Mouse (Mus musculus) CH12.LX (cell line): Measurements from ENCODE around the gene Ppil2. TPM values are rescaled to one million over a fixed set of nuclear protein-coding genes. Genes with fewer than 3 reads are reported as not detected.

Experiments used
- DNase-seq: peaks from one replicate; pipeline ENCODE4 v3.0.0-alpha.2; 2013; ENCODE audit errors: extremely low read depth
- H3K27ac ChIP-seq: 2 replicates; pipeline ENCODE4 v1.5.1; 2012; ENCODE audit warnings: low read depth, mild to moderate bottlenecking, control low read depth, moderate library complexity; ENCODE audit not compliant: insufficient read depth
- H3K27me3 ChIP-seq: replicated peaks from 2 replicates; pipeline ENCODE3; 2012; ENCODE audit warnings: inconsistent platforms
- H3K36me3 ChIP-seq, 2 experiments: replicated peaks in 1 of 2; 2 replicates each; pipeline versions ENCODE3 to v1.6.1; 2012; ENCODE audit warnings: inconsistent platforms in 1 of 2, low read length in 1 of 2, mild to moderate bottlenecking in 1 of 2, mixed read lengths in 1 of 2, moderate library complexity in 1 of 2; ENCODE audit not compliant: control insufficient read depth in 1 of 2, insufficient read depth in 1 of 2
- H3K4me1 ChIP-seq, 2 experiments: 2 replicates each; pipeline ENCODE4 v1.6.1; 2012; ENCODE audit warnings: inconsistent platforms in 1 of 2, moderate library complexity in 1 of 2; ENCODE audit not compliant: insufficient read depth in 2 of 2, control insufficient read depth in 1 of 2
- H3K4me2 ChIP-seq: 2 replicates; pipeline ENCODE4 v1.6.1; 2012; ENCODE audit warnings: low read depth, mild to moderate bottlenecking, control low read depth; ENCODE audit not compliant: poor library complexity, insufficient read depth, severe bottlenecking
- H3K4me3 ChIP-seq, 3 experiments: fragments of 150-350 bp in 1 of 3; sonication (generic) in 1 of 3; replicated peaks in 1 of 3; 2 replicates each; pipeline versions ENCODE3 to v1.5.1; 2011 to 2012; ENCODE audit warnings: low read depth in 2 of 3, low read length in 2 of 3, mild to moderate bottlenecking in 2 of 3, moderate library complexity in 2 of 3, control low read depth in 1 of 3, improper control_type of control experiment in 1 of 3, inconsistent platforms in 1 of 3, mixed read lengths in 1 of 3; ENCODE audit not compliant: poor library complexity in 1 of 3
- H3K79me2 ChIP-seq: replicated peaks from 2 replicates; pipeline ENCODE4 v1.6.1; 2012; ENCODE audit warnings: mild to moderate bottlenecking, moderate library complexity; ENCODE audit not compliant: control insufficient read depth, poor library complexity, insufficient read depth, severe bottlenecking; ENCODE audit errors: extremely low read depth
- H3K9ac ChIP-seq: 2 replicates; pipeline ENCODE4 v1.6.1; 2012; ENCODE audit warnings: low read depth, mild to moderate bottlenecking, control low read depth, moderate library complexity; ENCODE audit not compliant: insufficient read depth
- H3K9me3 ChIP-seq: replicated peaks from 2 replicates; pipeline ENCODE3; 2012; ENCODE audit warnings: low read length, inconsistent platforms, mixed read lengths
- BHLHE40 ChIP-seq: IDR thresholded peaks from 2 replicates; pipeline ENCODE4 v1.6.1; 2011; ENCODE audit warnings: mild to moderate bottlenecking, low read depth, low read length, improper control_type of control experiment
- CHD1 ChIP-seq: IDR thresholded peaks from 2 replicates; pipeline ENCODE4 v1.6.1; 2012; ENCODE audit warnings: low read depth, low read length, improper control_type of control experiment, inconsistent platforms
- CTCF ChIP-seq, 2 experiments: IDR thresholded peaks in 1 of 2; conservative IDR thresholded peaks in 1 of 2; 2 replicates each; pipeline ENCODE4 v1.5.1; 2011 to 2012; ENCODE audit warnings: low read depth in 2 of 2, low read length in 2 of 2, improper control_type of control experiment in 1 of 2, inconsistent platforms in 1 of 2, mild to moderate bottlenecking in 1 of 2, moderate library complexity in 1 of 2
- ELF1 ChIP-seq: IDR thresholded peaks from 2 replicates; pipeline ENCODE4 v1.6.1; 2014; ENCODE audit warnings: low read depth, mild to moderate bottlenecking, inconsistent platforms, low read length, improper control_type of control experiment
- MAX ChIP-seq: IDR thresholded peaks from 2 replicates; pipeline ENCODE4 v1.6.1; 2011; ENCODE audit warnings: low read length, improper control_type of control experiment
- MAZ ChIP-seq: IDR thresholded peaks from 2 replicates; pipeline ENCODE4 v1.6.1; 2012; ENCODE audit warnings: low read depth, mild to moderate bottlenecking, inconsistent platforms, low read length, improper control_type of control experiment, moderate library complexity
- MYC ChIP-seq: IDR thresholded peaks from 2 replicates; pipeline ENCODE4 v1.6.1; 2011; ENCODE audit warnings: low read depth, mild to moderate bottlenecking, improper control_type of control experiment, low read length
- SIN3A ChIP-seq: IDR thresholded peaks from 2 replicates; pipeline ENCODE4 v1.6.1; 2012; ENCODE audit warnings: low read length, improper control_type of control experiment, inconsistent platforms
- dilution Hi-C: fragments of 300-500 bp; cut with MboI; formaldehyde crosslinking; loops from 2 replicates; pipeline ENCODE4 v1.14.3; 2020; ENCODE audit warnings: low sequenced_read_pairs; ENCODE audit not compliant: extremely low pct_unique_long_range_greater_than_20kb, extremely low pct_ligation_motif_present
- in situ Hi-C: fragments of 300-500 bp; cut with MboI; formaldehyde crosslinking; loops from 3 replicates; pipeline ENCODE4 v1.14.3; 2019; ENCODE audit warnings: low sequenced_read_pairs, low pct_ligation_motif_present, low pct_unique_long_range_greater_than_20kb, mixed read lengths
- polyA plus RNA-seq: library from polyadenylated mRNA; unstranded; fragments of >175 nt; gene quantifications from 2 replicates; pipeline ENCODE4 v1.2.1, GENCODE M21; 2012; ENCODE audit warnings: low read depth; ENCODE audit not compliant: insufficient read length
- total RNA-seq, 2 experiments: library from RNA; depleted of rRNA; stranded (reverse); fragments of 300-350 nt in 1 of 2; fragments of >200 nt in 1 of 2; gene quantifications; 2 replicates each; pipeline ENCODE4 v1.2.3; 2012 to 2014

Gene Ppil2
- total and polyA plus RNA-seq, 3 experiments: 82.9 to 102 (median 90.1) TPM

DNA sequence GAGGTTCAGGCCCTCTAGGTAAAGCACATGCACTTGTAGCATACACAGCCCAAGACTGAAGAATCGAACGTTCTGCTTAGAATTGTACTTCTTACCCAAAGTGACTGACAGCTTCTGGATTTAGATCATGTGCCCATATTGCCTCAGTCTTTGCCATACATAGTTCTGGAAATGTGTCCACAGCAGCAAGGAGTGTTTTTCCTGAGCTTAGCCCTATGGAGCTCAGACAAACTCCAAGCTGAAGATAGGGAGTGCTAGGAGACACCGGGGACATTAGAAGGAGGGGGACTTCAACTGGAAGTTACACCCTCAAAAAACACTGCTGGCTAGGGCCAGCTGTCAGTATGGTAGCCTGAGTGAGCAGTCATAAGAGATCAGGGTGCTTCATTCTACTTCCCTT lies 70.3 kb downstream of the Ppil2 start:
- in situ Hi-C loops: no loop called here

More for the DNA sequence above, 70.3 kb downstream of the Ppil2 start:
- no peak for DNase-seq
- Histone ChIP-seq H3K4me2 (no peak overlapping the region), H3K27me3 (no peaks in the 10 kb centered on the region), H3K4me1 (peaks cover 0 to 23% of the 10 kb centered on the region in 2 experiments; a peak in 3 of 4 replicates), H3K9ac (no peak overlapping the region), H3K79me2 (no peaks in the 10 kb centered on the region)
- dilution Hi-C loops: no loop called here
- TF ChIP-seq CTCF (conservative IDR thresholded peaks at IDR 0.05 in 1 of 2, IDR thresholded peaks at IDR 0.05 in 1 of 2; ENCODE audit: low read depth in 2 of 2, low read length in 2 of 2) (no peak), MYC (no peak), MAX (no peak), BHLHE40 (no peak), CHD1 (no peak), ELF1 (no peak), SIN3A (no peak), MAZ (no peak)
- TF ChIP-seq, all 38 proteins: peak for 0
- no peak overlapping the region for H3K27ac ChIP-seq
- H3K36me3 ChIP-seq: peaks cover 82 to 97% of the 10 kb centered on the region in 2 experiments
- H3K9me3 ChIP-seq: no peaks in the 10 kb centered on the region
- no peak overlapping the region for H3K4me3 ChIP-seq

Other genes with a start within 250 kb of the Ppil2 start
- gene Igll1, start 247.3 kb downstream of the Ppil2 start, total RNA-seq (2012; rRNA removed): not detected in 2 replicates
- gene Igll1, start 247.3 kb downstream of the Ppil2 start, total RNA-seq (2014; rRNA removed): not detected in 2 replicates
- not detected in 2 replicates for gene Igll1, start 247.3 kb downstream of the Ppil2 start, polyA plus RNA-seq
- 61.8 and 64.9 TPM in 2 replicates for gene Top3b, start 240.5 kb downstream of the Ppil2 start, total RNA-seq (2012; rRNA removed)
- 50.7 and 56.7 TPM in 2 replicates for gene Top3b, start 240.5 kb downstream of the Ppil2 start, total RNA-seq (2014; rRNA removed)
- gene Top3b, start 240.5 kb downstream of the Ppil2 start, polyA plus RNA-seq: 76.3 and 88.4 TPM in 2 replicates
- gene Vpreb1, start 240.4 kb downstream of the Ppil2 start, total RNA-seq (2012; rRNA removed): 0.55 and 1.0 TPM in 2 replicates
- gene Vpreb1, start 240.4 kb downstream of the Ppil2 start, total RNA-seq (2014; rRNA removed): not detected in 2 replicates
- gene Vpreb1, start 240.4 kb downstream of the Ppil2 start, polyA plus RNA-seq: 0.64 and 0.97 TPM in 2 replicates
- gene Ppm1f, start 214.8 kb downstream of the Ppil2 start, total RNA-seq (2012; rRNA removed): 37.7 and 48.0 TPM in 2 replicates
- 43.2 TPM in 2 replicates for gene Ppm1f, start 214.8 kb downstream of the Ppil2 start, total RNA-seq (2014; rRNA removed)
- 47.5 and 51.4 TPM in 2 replicates for gene Ppm1f, start 214.8 kb downstream of the Ppil2 start, polyA plus RNA-seq
- gene Mapk1, start 127.9 kb downstream of the Ppil2 start, total RNA-seq (2012; rRNA removed): 162 and 190 TPM in 2 replicates
- 317 and 322 TPM in 2 replicates for gene Mapk1, start 127.9 kb downstream of the Ppil2 start, total RNA-seq (2014; rRNA removed)
- 234 and 244 TPM in 2 replicates for gene Mapk1, start 127.9 kb downstream of the Ppil2 start, polyA plus RNA-seq
- gene Ypel1, start 41.6 kb downstream of the Ppil2 start, total RNA-seq (2012; rRNA removed): 1.3 and 1.5 TPM in 2 replicates
- 0.21 TPM in 1 of 2 replicates, not detected in the other for gene Ypel1, start 41.6 kb downstream of the Ppil2 start, total RNA-seq (2014; rRNA removed)
- 0.56 and 0.83 TPM in 2 replicates for gene Ypel1, start 41.6 kb downstream of the Ppil2 start, polyA plus RNA-seq
- 21.0 and 27.5 TPM in 2 replicates for gene 2610318N02Rik, start 13.9 kb upstream of the Ppil2 start, total RNA-seq (2012; rRNA removed)
- gene 2610318N02Rik, start 13.9 kb upstream of the Ppil2 start, total RNA-seq (2014; rRNA removed): 33.3 and 33.8 TPM in 2 replicates
- gene 2610318N02Rik, start 13.9 kb upstream of the Ppil2 start, polyA plus RNA-seq: 71.1 and 78.4 TPM in 2 replicates
- 235 and 348 TPM in 2 replicates for gene Sdf2l1, start 21.1 kb upstream of the Ppil2 start, total RNA-seq (2012; rRNA removed)
- 159 and 168 TPM in 2 replicates for gene Sdf2l1, start 21.1 kb upstream of the Ppil2 start, total RNA-seq (2014; rRNA removed)
- gene Sdf2l1, start 21.1 kb upstream of the Ppil2 start, polyA plus RNA-seq: 159 and 165 TPM in 2 replicates
- gene Ydjc, start 33.4 kb upstream of the Ppil2 start, total RNA-seq (2012; rRNA removed): 68.0 and 70.9 TPM in 2 replicates
- 48.9 and 54.3 TPM in 2 replicates for gene Ydjc, start 33.4 kb upstream of the Ppil2 start, total RNA-seq (2014; rRNA removed)
- 63.4 and 65.3 TPM in 2 replicates for gene Ydjc, start 33.4 kb upstream of the Ppil2 start, polyA plus RNA-seq
- gene Ccdc116, start 36.0 kb upstream of the Ppil2 start, total RNA-seq (2012; rRNA removed): 4.4 and 6.4 TPM in 2 replicates
- gene Ccdc116, start 36.0 kb upstream of the Ppil2 start, total RNA-seq (2014; rRNA removed): 7.5 and 8.9 TPM in 2 replicates
- gene Ccdc116, start 36.0 kb upstream of the Ppil2 start, polyA plus RNA-seq: 7.7 and 9.7 TPM in 2 replicates
- 156 and 229 TPM in 2 replicates for gene Ube2l3, start 91.4 kb upstream of the Ppil2 start, total RNA-seq (2012; rRNA removed)
- gene Ube2l3, start 91.4 kb upstream of the Ppil2 start, total RNA-seq (2014; rRNA removed): 302 and 354 TPM in 2 replicates
- 377 and 386 TPM in 2 replicates for gene Ube2l3, start 91.4 kb upstream of the Ppil2 start, polyA plus RNA-seq
- 0.21 and 0.34 TPM in 2 replicates for gene Rimbp3, start 97.3 kb upstream of the Ppil2 start, total RNA-seq (2012; rRNA removed)
- gene Rimbp3, start 97.3 kb upstream of the Ppil2 start, total RNA-seq (2014; rRNA removed): 0.09 TPM in 1 of 2 replicates, not detected in the other
- gene Rimbp3, start 97.3 kb upstream of the Ppil2 start, polyA plus RNA-seq: 0.06 and 0.08 TPM in 2 replicates
- 7.5 and 9.6 TPM in 2 replicates for gene Hic2, start 122.3 kb upstream of the Ppil2 start, total RNA-seq (2012; rRNA removed)
- gene Hic2, start 122.3 kb upstream of the Ppil2 start, total RNA-seq (2014; rRNA removed): 4.5 and 6.2 TPM in 2 replicates
- gene Hic2, start 122.3 kb upstream of the Ppil2 start, polyA plus RNA-seq: 6.3 and 8.1 TPM in 2 replicates
- 5.9 and 11.3 TPM in 2 replicates for gene Tmem191c, start 164.8 kb upstream of the Ppil2 start, total RNA-seq (2012; rRNA removed)
- gene Tmem191c, start 164.8 kb upstream of the Ppil2 start, total RNA-seq (2014; rRNA removed): 2.6 and 3.2 TPM in 2 replicates
- 7.6 and 7.9 TPM in 2 replicates for gene Tmem191c, start 164.8 kb upstream of the Ppil2 start, polyA plus RNA-seq
- gene Serpind1, start 220.1 kb upstream of the Ppil2 start, total RNA-seq (2012; rRNA removed): 5.8 and 6.8 TPM in 2 replicates
- gene Serpind1, start 220.1 kb upstream of the Ppil2 start, total RNA-seq (2014; rRNA removed): 14.4 and 15.6 TPM in 2 replicates
- 13.1 and 13.9 TPM in 2 replicates for gene Serpind1, start 220.1 kb upstream of the Ppil2 start, polyA plus RNA-seq